Mouse (Mus musculus): ENCODE measurements around the gene Cd7. TPM values are rescaled to one million over a fixed set of nuclear protein-coding genes. Genes with fewer than 3 reads are reported as not detected.
A peak's percentile ranks its signal among the peaks of the same experiment; 100 is the strongest.
"Not testable (repeated sequence)": the region's sequence is repeated elsewhere in the genome, so short reads cannot be mapped to it uniquely, and the experiment has no call there.

The Cd7 gene
- 1 to 10 TPM; 2.1 TPM for total RNA-seq (2021)

DNA sequence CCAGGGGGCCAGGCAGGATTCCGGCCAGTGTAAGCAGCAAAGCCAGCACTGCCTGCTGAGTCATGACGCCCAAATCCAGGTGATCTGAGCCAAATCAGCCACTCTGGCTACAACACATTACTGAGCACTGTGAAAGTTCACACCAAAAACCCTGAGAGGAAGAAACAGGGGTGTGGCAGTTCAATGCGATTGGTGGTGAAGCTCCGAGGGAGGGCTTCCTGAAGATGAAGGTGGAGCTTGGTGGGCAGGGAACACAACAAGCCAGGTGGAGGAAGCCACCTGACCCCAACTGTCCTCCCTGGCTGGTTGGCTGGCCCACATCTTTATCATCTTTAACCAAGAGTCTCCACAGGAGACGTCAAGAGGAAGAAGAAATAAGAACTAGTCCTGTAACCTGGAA lies at the start of gene Cd7:
TSS of gene Cd7 (minus strand) at position 117 of the 400 bp plus-strand sequence.
- DNase-seq (ENCODE audit: low spot score in 2 of 2), result peak in 1 of 2 experiments; percentile 50
- intact Hi-C loops (cut with DNase I), result no loop called here

GRCm38 (mm10) chr11:121088997-121089396 lies 49.8 kb upstream of the Cd7 start:
- DNase-seq (ENCODE audit: low spot score in 2 of 2), result no peak
- intact Hi-C loops (cut with DNase I), result no loop called here

GRCm38 (mm10) chr11:121086296-121086695 lies 47.1 kb upstream of the Cd7 start:
- intact Hi-C loops (cut with DNase I), result no loop called here
- DNase-seq (ENCODE audit: low spot score in 2 of 2), result no peak

DNA sequence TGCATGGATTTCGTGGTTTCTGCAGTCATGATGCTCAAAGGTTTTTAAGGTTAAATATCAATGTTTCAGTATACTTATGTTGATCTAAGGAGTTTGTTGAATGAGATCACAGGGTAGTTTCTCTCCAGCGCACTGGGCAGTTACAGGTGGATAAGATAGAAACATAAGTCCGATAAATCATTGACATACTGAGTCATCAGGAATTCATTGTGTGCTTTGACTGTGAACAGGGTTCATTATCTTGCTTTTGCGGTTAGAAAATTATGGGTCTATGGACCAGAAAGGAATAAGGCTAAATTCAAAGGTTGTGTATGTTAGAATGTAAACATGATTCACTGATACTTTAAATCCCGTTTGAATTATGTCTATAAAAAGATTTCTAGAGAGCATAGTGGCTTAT lies 46.0 kb upstream of the Cd7 start:
- intact Hi-C loops (cut with DNase I), result no loop called here

GRCm38 (mm10) chr11:121082857-121083500 lies 43.8 kb upstream of the Cd7 start:
- intact Hi-C loops (cut with DNase I), result no loop called here
- DNase-seq (ENCODE audit: low spot score in 2 of 2), result no peak

More for the DNA sequence above, 46.0 kb upstream of the Cd7 start:
- DNase-seq (ENCODE audit: low spot score in 2 of 2), result no peak

- DNase-seq (ENCODE audit: low spot score in 2 of 2), result no peak
- intact Hi-C loops (cut with DNase I), result no loop called here
Observed at GRCm38 (mm10) chr11:121082250-121082649, 43.0 kb upstream of the Cd7 start.

DNA sequence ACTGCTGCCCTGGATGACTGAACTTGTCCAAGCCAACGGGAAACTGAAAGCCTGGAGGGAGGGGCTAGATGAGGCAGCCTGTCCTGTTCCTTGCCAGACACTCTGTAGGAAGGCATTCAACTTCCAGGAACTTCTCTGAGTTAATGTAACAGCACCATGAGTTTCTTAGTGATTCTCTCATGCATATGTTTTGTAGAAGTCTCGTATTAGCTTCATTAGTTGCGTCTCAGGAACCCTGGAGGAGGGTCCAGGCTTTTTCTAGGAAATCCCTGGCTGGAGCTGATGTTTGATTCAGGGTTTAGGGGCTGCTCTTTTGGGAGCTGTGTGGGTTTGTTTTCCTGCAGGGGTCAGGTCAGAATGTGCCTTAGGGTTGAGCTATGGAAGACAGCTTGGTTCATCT lies 41.9 kb upstream of the Cd7 start, which contains the start of gene Sectm1a:
TSS of gene Sectm1a (minus strand) at position 101 of the 400 bp plus-strand sequence.
- no peak for DNase-seq (ENCODE audit: low spot score in 2 of 2)
- intact Hi-C loops (cut with DNase I), result no loop called here

DNA sequence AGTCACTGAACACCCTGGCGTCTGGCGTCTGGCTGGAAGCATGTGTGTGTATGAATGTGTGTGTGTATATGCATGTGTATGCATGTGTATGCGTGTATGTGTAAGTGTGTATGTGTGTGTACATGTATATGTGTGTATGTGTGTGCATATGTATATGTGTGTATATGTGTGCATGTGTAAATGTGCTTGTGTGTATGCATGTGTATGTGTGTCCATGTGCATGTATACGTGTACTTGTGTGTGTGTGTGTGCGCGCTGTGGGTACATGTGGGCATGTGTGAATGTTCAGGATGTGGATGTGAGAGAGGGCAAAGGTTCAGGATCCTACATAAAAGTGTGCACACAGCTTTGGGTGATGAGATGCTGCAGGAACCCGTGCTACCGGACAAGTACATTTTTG lies 41.1 kb upstream of the Cd7 start:
- no peak for DNase-seq (ENCODE audit: low spot score in 2 of 2)
- intact Hi-C loops (cut with DNase I), result no loop called here

DNA sequence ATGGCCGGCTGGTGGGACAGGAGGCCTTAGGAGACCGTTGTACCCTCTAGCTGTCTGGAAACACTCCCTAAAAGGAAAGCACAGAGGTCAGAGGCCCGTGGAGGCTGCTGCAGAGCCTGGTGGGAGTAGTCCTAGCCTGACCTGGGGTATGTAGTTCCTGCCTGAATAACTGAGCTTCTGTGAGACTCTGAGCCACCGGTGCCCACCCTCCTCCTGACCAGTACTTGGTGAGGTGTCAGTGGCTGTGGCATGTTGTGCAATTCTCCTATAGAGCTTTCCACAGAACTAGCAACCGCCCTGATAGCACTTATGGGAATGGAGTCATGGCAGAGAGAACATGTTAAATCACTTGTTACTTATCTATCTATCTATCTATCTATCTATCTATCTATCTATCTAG lies 36.4 kb upstream of the Cd7 start:
- DNase-seq (ENCODE audit: low spot score in 2 of 2), result no peak
- intact Hi-C loops (cut with DNase I), result no loop called here

DNA sequence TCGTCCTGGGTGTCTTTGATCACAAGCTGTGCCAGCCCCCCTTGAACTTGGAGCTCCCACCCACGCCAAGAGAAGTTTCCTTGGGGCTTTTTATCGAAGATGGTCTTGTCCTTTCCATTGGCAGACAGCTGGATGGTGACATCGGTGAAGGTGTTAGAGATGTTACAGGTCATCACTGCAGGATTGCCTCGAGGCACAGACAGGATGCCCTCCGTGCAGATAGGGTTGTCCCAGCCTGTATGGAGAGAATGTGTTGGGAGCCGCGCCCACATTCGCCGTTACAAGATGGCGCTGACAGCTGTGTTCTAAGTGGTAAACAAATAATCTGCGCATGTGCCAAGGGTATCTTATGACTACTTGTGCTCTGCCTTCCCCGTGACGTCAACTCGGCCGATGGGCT lies 30.4 kb upstream of the Cd7 start:
- DNase-seq (ENCODE audit: low spot score in 2 of 2); intact Hi-C loops (cut with DNase I): not testable (repeated sequence)

GRCm38 (mm10) chr11:121067895-121068294 lies 28.7 kb upstream of the Cd7 start:
- no peak for DNase-seq (ENCODE audit: low spot score in 2 of 2)
- intact Hi-C loops (cut with DNase I), result no loop called here

- intact Hi-C loops (cut with DNase I), result loop anchor here (5.0 kb wide), 1 partner anchor 58 kb away; no protein-coding TSS in a partner anchor
- no peak for DNase-seq (ENCODE audit: low spot score in 2 of 2)
Observed at GRCm38 (mm10) chr11:121064197-121064596, 25.0 kb upstream of the Cd7 start.

- intact Hi-C loops (cut with DNase I), result loop anchor here (5.0 kb wide), 1 partner anchor 59 kb away; no protein-coding TSS in a partner anchor
Observed at GRCm38 (mm10) chr11:121063379-121063778, 24.2 kb upstream of the Cd7 start, which contains the start of gene Sectm1b. Gene Sectm1b (minus strand): TSS chr11:121063569.

DNA sequence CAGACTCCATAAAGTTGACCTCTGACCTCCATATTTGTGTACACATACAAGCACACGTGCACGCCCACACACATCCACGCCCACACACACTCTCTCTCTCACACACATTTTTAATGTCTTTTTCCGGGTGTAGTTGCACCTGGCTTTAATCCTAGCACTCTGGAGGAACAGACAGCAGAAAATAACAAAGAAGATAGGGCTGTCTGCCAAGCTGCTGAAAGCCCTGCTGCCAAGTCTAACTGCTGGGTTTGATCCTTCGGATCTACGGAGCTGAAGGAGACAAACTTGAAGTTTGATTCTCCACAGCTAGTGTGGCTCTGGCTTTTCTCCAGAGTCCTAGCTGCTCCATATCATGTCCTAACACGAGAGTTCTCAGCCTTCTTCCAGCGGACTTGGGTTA lies 22.4 kb upstream of the Cd7 start:
- intact Hi-C loops (cut with DNase I), result loop anchor here (5.0 kb wide), 1 partner anchor 61 kb away; no protein-coding TSS in a partner anchor
- no peak for DNase-seq (ENCODE audit: low spot score in 2 of 2)

More at GRCm38 (mm10) chr11:121063379-121063778, 24.2 kb upstream of the Cd7 start, which contains the start of gene Sectm1b:
- DNase-seq (ENCODE audit: low spot score in 2 of 2), result no peak

DNA sequence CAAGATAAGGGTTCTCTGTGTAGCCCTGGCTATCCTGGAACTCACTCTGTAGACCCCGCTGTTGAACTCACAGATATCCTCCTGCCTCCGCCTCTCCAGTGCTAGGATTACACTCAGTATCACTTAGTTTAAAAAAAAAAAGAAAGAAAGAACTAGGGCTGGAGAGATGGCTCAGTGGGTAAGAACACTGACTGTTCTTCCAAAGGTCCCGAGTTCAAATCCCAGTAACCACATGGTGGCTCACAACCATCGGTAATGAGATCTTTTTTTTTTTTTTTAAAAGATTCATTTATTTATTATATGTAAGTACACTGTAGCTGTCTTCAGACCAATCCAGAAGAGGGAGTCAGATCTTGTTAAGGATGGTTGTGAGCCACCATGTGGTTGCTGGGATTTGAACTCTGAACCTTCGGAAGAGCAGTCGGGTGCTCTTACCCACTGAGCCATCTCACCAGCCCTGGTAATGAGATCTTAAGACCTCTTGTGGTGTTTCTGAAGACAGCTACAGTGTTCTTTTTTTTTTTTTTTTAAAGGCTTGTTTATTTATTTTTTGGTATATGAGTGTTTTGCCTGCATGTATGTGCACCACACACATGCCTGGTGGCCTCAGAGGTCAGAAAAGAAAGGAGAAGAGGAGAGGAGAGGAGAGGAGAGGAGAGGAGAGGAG lies 21.3 kb upstream of the Cd7 start:
- intact Hi-C loops (cut with DNase I), result loop anchor here (5.0 kb wide), 1 partner anchor 62 kb away; no protein-coding TSS in a partner anchor
- DNase-seq (ENCODE audit: low spot score in 2 of 2), result not testable (repeated sequence)

DNA sequence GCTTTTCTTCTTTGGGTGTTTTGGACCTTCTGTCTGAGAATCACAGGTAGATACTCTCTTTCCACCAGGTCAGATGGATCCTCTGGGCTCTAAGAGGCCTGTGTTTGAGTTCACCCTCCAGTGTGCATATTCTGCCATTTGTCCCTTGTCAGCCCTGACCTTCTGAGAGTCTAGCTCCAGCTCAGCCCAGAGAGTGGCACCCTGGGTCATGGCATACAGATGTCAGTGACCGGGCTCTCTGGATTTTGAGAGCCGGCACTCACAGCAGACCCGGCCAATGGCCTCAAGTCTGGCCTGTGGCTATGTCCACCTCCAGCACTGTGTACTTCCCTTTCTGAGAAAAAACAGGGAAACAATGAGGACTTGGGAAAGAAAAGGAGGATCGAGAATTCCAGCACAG lies 20.3 kb upstream of the Cd7 start:
- intact Hi-C loops (cut with DNase I), result no loop called here
- no peak for DNase-seq (ENCODE audit: low spot score in 2 of 2)

GRCm38 (mm10) chr11:121058956-121059355 lies 19.7 kb upstream of the Cd7 start:
- DNase-seq (ENCODE audit: low spot score in 2 of 2), result no peak
- intact Hi-C loops (cut with DNase I), result no loop called here

DNA sequence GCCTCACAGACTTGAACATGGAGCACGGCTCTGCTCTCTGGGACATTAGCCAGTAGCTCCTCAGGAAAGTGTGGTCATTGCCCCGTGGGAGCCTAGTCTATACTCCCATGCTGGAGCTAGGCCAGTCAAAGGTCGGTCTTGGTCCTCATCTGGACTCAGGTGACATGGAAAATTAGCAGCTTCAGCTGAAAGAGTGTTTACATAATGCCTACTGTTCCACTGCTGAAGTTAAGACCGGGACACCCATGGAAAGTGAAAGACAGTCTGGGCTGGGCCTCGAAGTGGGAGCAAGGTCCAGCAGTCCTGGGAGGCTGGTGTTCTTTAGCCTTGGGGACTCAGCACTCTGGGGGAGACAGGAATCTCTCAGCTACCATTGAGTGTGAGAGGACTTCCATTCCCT lies 18.9 kb upstream of the Cd7 start:
- no peak for DNase-seq (ENCODE audit: low spot score in 2 of 2)
- intact Hi-C loops (cut with DNase I), result no loop called here

DNA sequence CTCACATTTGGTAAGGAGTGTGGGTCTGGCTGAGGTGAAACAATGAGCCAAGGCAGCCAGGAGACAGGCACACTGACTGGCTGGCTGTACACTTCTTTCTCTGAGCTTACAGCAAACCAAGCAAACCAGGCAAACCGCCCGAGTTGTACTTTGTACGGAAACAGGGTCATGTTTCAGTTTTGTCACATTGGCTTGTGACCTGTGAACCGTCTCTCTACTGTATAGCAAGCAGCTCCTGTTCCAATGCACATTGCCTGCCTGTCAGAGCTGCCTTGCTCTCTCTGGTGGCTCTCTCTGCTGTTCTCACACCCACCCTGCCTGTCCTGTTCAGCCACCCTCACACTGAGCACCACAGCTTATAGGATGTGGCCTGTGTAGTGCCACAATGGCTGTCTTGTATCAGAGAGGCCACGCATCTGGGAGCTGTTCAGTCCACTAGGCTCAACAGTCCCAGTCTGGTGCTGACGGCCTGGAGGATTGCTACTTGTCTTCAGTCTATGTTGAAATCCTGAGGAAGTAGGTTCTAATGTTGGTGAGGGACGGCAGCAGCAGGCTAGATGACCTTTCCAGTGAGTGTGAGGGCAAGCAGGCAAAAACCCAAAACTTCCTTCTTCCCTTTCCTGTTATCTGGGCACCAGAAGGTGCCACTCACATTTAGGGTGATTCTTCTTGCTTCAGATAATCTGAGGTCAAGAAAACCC lies 17.5 kb upstream of the Cd7 start:
- intact Hi-C loops (cut with DNase I), result no loop called here
- DNase-seq (ENCODE audit: low spot score in 2 of 2), result no peak

- intact Hi-C loops (cut with DNase I), result loop anchor here (5.0 kb wide), 1 partner anchor 36 kb away; no protein-coding TSS in a partner anchor
- DNase-seq (ENCODE audit: low spot score in 2 of 2), result peak; percentile 62 to 69
Observed at GRCm38 (mm10) chr11:121053536-121053935, 14.3 kb upstream of the Cd7 start.

Measured in left cerebral cortex, postnatal 36 days (tissue).